Mouse (Mus musculus) forebrain, postnatal 0 days (tissue): ENCODE results near the gene Sp100. TPM values are rescaled to one million over a fixed set of nuclear protein-coding genes. Genes with fewer than 3 reads are reported as not detected.

Source experiments
- ATAC-seq: fragments of 200-750 bp; cut with Nextera tagmentation; 2 replicates; pipeline ENCODE4 v1.8.0; 2017; ENCODE audit warnings: mild to moderate bottlenecking, moderate library complexity
- DNase-seq: peaks from one replicate; pipeline ENCODE4 v3.0.0-alpha.2; 2015
- H3K27ac ChIP-seq: fragments of 300-500 bp; sonication (generic); 2 replicates; pipeline ENCODE4 v1.5.1; 2014; ENCODE audit warnings: low read depth, mild to moderate bottlenecking, antibody characterized with exemption, low read length, moderate library complexity, mixed read lengths
- H3K27me3 ChIP-seq: fragments of 300-500 bp; sonication (generic); 2 replicates; pipeline ENCODE4 v1.6.1; 2014; ENCODE audit warnings: mild to moderate bottlenecking, low read length, mixed read lengths; ENCODE audit not compliant: insufficient read depth
- H3K36me3 ChIP-seq: fragments of 300-500 bp; sonication (generic); 2 replicates; pipeline ENCODE4 v1.6.1; 2014; ENCODE audit warnings: mild to moderate bottlenecking, moderate library complexity; ENCODE audit not compliant: insufficient read depth
- H3K4me1 ChIP-seq: fragments of 300-500 bp; sonication (generic); 2 replicates; pipeline ENCODE4 v1.6.1; 2014; ENCODE audit warnings: antibody characterized with exemption; ENCODE audit not compliant: insufficient read depth
- H3K4me2 ChIP-seq: fragments of 300-500 bp; sonication (generic); 2 replicates; pipeline ENCODE4 v1.6.1; 2014; ENCODE audit warnings: low read depth, mild to moderate bottlenecking, moderate library complexity
- H3K4me3 ChIP-seq: fragments of 300-500 bp; sonication (generic); 2 replicates; pipeline ENCODE4 v1.5.1; 2014; ENCODE audit warnings: low read depth, low read length, mixed read lengths
- H3K9ac ChIP-seq: fragments of 300-500 bp; sonication (generic); 2 replicates; pipeline ENCODE4 v1.6.1; 2014; ENCODE audit warnings: mild to moderate bottlenecking
- H3K9me3 ChIP-seq: fragments of 300-500 bp; sonication (generic); 2 replicates; pipeline ENCODE4 v1.6.1; 2016; ENCODE audit warnings: low read length
- CTCF ChIP-seq: sonication (generic); IDR thresholded peaks from 2 replicates; pipeline ENCODE4 v1.5.1; 2016; ENCODE audit warnings: antibody characterized with exemption, control low read depth, low read depth
- WGBS: fragments of 180-500 bp; shearing (Covaris S2); extraction: QIAGEN DNeasy Blood & Tissue Kit; methylation state at CpG from one replicate; pipeline ENCODE4 v1.1.7; 2014; 5-methylcytosine and 5-hydroxymethylcytosine counted together
- polyA plus RNA-seq: library from polyadenylated mRNA; unstranded; fragments of >200 nt; fragmentation: Nextera tagmentation; extraction: Ambion mirVana; gene quantifications from 2 replicates; pipeline ENCODE4 v1.2.1, GENCODE M21; 2015
- total RNA-seq: library from RNA; depleted of rRNA; stranded (reverse); fragments of >200 nt; gene quantifications from 2 replicates; pipeline ENCODE4 v1.2.3, GENCODE M21; 2014

The Sp100 gene
- total and polyA plus RNA-seq, 2 experiments from 2014 or later: 0.95 to 1.1 TPM

- DNase-seq: no peak
- no peak for ATAC-seq
- TF ChIP-seq CTCF: no peak
Measured at GRCm38 (mm10) chr1:85739819-85740218, 90.0 kb downstream of the Sp100 start.

GRCm38 (mm10) chr1:85740923-85741322 is 91.1 kb downstream of the Sp100 start:
- Histone ChIP-seq H3K4me1 (no peaks in the 10 kb centered on the region), H3K36me3 (no peaks in the 10 kb centered on the region), H3K4me2 (no peak overlapping the region), H3K9me3 (no peaks in the 10 kb centered on the region), H3K4me3 (no peak overlapping the region), H3K27me3 (no peaks in the 10 kb centered on the region), H3K27ac (no peak overlapping the region), H3K9ac (no peak overlapping the region)
- ATAC-seq (no peak), DNase-seq (no peak)
- no peak for TF ChIP-seq CTCF
- WGBS: 87% methylated on average over 6 of the region's 6 CpGs

More at GRCm38 (mm10) chr1:85739819-85740218, 90.0 kb downstream of the Sp100 start:
- Histone ChIP-seq H3K9ac (no peak overlapping the region), H3K4me3 (no peak overlapping the region), H3K27ac (no peak overlapping the region), H3K4me1 (no peaks in the 10 kb centered on the region), H3K9me3 (no peaks in the 10 kb centered on the region), H3K36me3 (no peaks in the 10 kb centered on the region), H3K27me3 (no peaks in the 10 kb centered on the region), H3K4me2 (no peak overlapping the region)

GRCm38 (mm10) chr1:85742333-85742732 is 92.5 kb downstream of the Sp100 start:
- no peak overlapping the region for H3K4me2 ChIP-seq
- H3K27me3 ChIP-seq: no peaks in the 10 kb centered on the region
- no peaks in the 10 kb centered on the region for H3K9me3 ChIP-seq
- WGBS: 60% methylated on average over 5 of the region's 5 CpGs
- H3K4me3 ChIP-seq: no peak overlapping the region
- DNase-seq (no peak), ATAC-seq (no peak)
- no peak for TF ChIP-seq CTCF
- no peak overlapping the region for H3K9ac ChIP-seq
- H3K36me3 ChIP-seq: no peaks in the 10 kb centered on the region
- H3K27ac ChIP-seq: no peak overlapping the region
- H3K4me1 ChIP-seq: no peaks in the 10 kb centered on the region

GRCm38 (mm10) chr1:85742916-85743505 is 93.2 kb downstream of the Sp100 start:
- no peak overlapping the region for H3K27ac ChIP-seq
- no peaks in the 10 kb centered on the region for H3K4me1 ChIP-seq
- WGBS: 11% methylated on average over 2 of the region's 2 CpGs
- H3K9ac ChIP-seq: no peak overlapping the region
- no peak for TF ChIP-seq CTCF
- no peaks in the 10 kb centered on the region for H3K9me3 ChIP-seq
- H3K4me3 ChIP-seq: no peak overlapping the region
- H3K4me2 ChIP-seq: no peak overlapping the region
- DNase-seq (no peak), ATAC-seq (no peak)
- H3K36me3 ChIP-seq: no peaks in the 10 kb centered on the region
- H3K27me3 ChIP-seq: no peaks in the 10 kb centered on the region

- Histone ChIP-seq H3K4me1 (no peaks in the 10 kb centered on the region), H3K27ac (no peak overlapping the region), H3K9ac (no peak overlapping the region), H3K27me3 (no peaks in the 10 kb centered on the region), H3K4me3 (no peak overlapping the region), H3K4me2 (no peak overlapping the region), H3K36me3 (no peaks in the 10 kb centered on the region), H3K9me3 (no peaks in the 10 kb centered on the region)
- no peak for TF ChIP-seq CTCF
- ATAC-seq (no peak), DNase-seq (no peak)
- 86% methylated on average over 3 of the region's 3 CpGs for WGBS
Measured at GRCm38 (mm10) chr1:85744539-85744938, 94.8 kb downstream of the Sp100 start.

GRCm38 (mm10) chr1:85746511-85746910 is 96.7 kb downstream of the Sp100 start:
- DNase-seq (no peak), ATAC-seq (no peak)
- H3K27me3 ChIP-seq: no peaks in the 10 kb centered on the region
- no peak overlapping the region for H3K9ac ChIP-seq
- no peaks in the 10 kb centered on the region for H3K36me3 ChIP-seq
- no peak overlapping the region for H3K4me3 ChIP-seq
- H3K4me2 ChIP-seq: no peak overlapping the region
- no peak overlapping the region for H3K27ac ChIP-seq
- H3K4me1 ChIP-seq: no peaks in the 10 kb centered on the region
- H3K9me3 ChIP-seq: no peaks in the 10 kb centered on the region
- TF ChIP-seq CTCF: no peak
- WGBS: 90% methylated on average over 5 of the region's 5 CpGs

- ATAC-seq (no peak), DNase-seq (no peak)
- no peak overlapping the region for H3K4me2 ChIP-seq
- H3K4me1 ChIP-seq: no peaks in the 10 kb centered on the region
- no peaks in the 10 kb centered on the region for H3K27me3 ChIP-seq
- no peaks in the 10 kb centered on the region for H3K36me3 ChIP-seq
- H3K9ac ChIP-seq: no peak overlapping the region
- no peak for TF ChIP-seq CTCF
- no peak overlapping the region for H3K27ac ChIP-seq
- WGBS: 50% methylated on average over 2 of the region's 2 CpGs
- no peaks in the 10 kb centered on the region for H3K9me3 ChIP-seq
- H3K4me3 ChIP-seq: no peak overlapping the region
Measured at GRCm38 (mm10) chr1:85749829-85750228, 100.0 kb downstream of the Sp100 start.

GRCm38 (mm10) chr1:85750650-85751049 is 100.9 kb downstream of the Sp100 start:
- no peak overlapping the region for H3K9ac ChIP-seq
- H3K4me1 ChIP-seq: no peaks in the 10 kb centered on the region
- no peak overlapping the region for H3K27ac ChIP-seq
- H3K4me2 ChIP-seq: no peak overlapping the region
- ATAC-seq (no peak), DNase-seq (no peak)
- H3K27me3 ChIP-seq: no peaks in the 10 kb centered on the region
- TF ChIP-seq CTCF: no peak
- WGBS: 91% methylated on average over 4 of the region's 4 CpGs
- H3K4me3 ChIP-seq: no peak overlapping the region
- no peaks in the 10 kb centered on the region for H3K9me3 ChIP-seq
- H3K36me3 ChIP-seq: no peaks in the 10 kb centered on the region
